1 mouse cellular context compared by ENCODE assay signal in the genomic region with DNA sequence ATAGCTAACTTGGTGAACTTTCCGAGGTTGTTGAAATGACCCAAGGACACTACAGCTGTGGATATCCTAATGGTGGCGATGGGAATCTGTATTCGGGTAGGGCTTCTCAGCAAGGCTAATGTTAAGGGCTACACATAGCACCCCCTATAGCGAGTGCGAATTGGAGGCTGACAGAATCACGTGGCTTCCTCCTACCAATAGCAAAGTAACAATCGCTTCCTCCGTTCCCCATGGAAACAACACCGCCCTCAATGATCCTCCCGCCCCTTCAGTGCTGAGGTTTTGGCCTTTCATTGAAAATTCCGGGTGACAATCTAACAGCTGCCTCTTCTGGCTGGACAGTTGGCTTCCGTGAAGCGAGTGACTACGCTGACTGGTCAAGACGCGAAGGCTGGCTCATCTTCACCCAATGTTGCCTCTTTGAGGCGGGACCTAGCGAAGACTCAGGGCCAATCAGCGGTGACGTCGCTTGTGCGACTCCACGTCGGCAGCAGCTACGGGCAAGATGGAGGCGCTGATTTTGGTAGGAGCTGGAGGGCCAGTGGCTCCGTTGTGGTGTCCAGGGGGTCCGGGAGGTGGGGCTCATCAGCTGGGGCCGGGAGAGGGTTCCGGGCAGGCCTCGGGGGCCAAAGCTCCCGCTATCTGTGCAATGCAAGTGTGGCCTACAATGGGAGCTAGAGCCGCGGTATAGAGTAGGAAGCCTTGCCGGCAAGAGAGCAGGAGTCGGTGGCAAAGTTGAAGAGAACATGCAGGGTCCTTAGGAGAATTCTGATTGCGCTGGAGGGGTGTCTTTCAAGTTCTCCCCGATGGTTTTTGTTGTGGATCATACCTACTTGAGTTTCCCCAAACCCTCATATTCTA.
A peak's percentile ranks its signal among the peaks of the same experiment; 100 is the strongest.
TF ChIP-seq lines count a peak whose summit lies in the region.

A gene (plus strand): TSS at position 296 of the 861 bp plus-strand sequence.

TF ChIP-seq in MEL, 35 proteins besides CTCF, POLR2A, EP300 and RAD21 (continued from another document):
- TF ChIP-seq ZKSCAN1 (IDR thresholded peaks at IDR 0.05; ENCODE audit: low read depth, low read length) (no peak), MYC (IDR thresholded peaks at IDR 0.05; ENCODE audit: low read depth, low read length) (no peak; the same call in 1 of the 2 replicates), TBP (IDR thresholded peaks at IDR 0.05; ENCODE audit: low read depth, low read length) (peak; percentile 66), POLR2AphosphoS5 (IDR thresholded peaks at IDR 0.05; ENCODE audit: borderline replicate concordance, low read depth, low read length) (no peak), JUND (IDR thresholded peaks at IDR 0.05; ENCODE audit: low read depth, low read length) (no peak), GABPA (IDR thresholded peaks at IDR 0.05; ENCODE audit: low read depth, low read length) (no peak)
